Mouse (Mus musculus): ENCODE data around the gene Olfr462. TPM values are rescaled to one million over a fixed set of nuclear protein-coding genes. Genes with fewer than 3 reads are reported as not detected.

The Olfr462 gene
- polyA plus RNA-seq (2012; rRNA removed), result not detected in 2 replicates

DNA sequence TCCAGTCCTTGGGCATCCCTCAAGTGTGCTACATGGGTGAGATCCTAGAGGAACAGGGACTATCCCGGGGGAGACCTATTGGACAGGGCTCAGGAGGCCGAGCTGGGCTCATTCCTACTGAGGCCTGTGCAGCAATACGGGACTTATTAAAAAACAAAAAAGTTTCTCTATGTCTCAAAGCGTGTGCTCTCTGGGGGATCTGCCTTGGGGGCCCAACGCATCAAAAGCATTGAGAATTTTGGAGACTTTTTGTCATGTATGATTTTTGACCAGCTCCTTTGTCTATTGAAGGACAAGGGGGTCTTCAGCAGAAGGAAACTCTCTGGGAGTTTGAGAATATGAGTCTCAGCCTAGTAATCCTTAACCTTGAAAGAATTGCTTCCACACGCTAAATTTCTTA is at the start of gene Olfr462:
Olfr462 (minus strand) TSS at position 101 of the 400 bp plus-strand sequence.
- Histone ChIP-seq H3K4me3 (ENCODE audit: low read depth, low read length) (no peak within 1 kb of the TSS), H3K4me1 (ENCODE audit: control insufficient read depth, insufficient read depth, insufficient read length, low read length) (no peaks in the 10 kb centered on the region), H3K36me3 (ENCODE audit: control insufficient read depth, insufficient read depth, low read length) (no peaks in the 10 kb centered on the region), H3K27me3 (ENCODE audit: control insufficient read depth, insufficient read depth, low read length) (no peaks in the 10 kb centered on the region), H3K27ac (ENCODE audit: insufficient read depth, low read depth, low read length) (no peak within 1 kb of the TSS)
- TF ChIP-seq CTCF (IDR thresholded peaks at IDR 0.05; ENCODE audit: extremely low read depth, insufficient read length, insufficient replicate concordance, low read depth, low read length), result no peak
- no peak for TF ChIP-seq POLR2A (IDR thresholded peaks at IDR 0.05; ENCODE audit: low read depth, low read length)
- 85% methylated on average over 6 of the region's 6 CpGs for WGBS

DNA sequence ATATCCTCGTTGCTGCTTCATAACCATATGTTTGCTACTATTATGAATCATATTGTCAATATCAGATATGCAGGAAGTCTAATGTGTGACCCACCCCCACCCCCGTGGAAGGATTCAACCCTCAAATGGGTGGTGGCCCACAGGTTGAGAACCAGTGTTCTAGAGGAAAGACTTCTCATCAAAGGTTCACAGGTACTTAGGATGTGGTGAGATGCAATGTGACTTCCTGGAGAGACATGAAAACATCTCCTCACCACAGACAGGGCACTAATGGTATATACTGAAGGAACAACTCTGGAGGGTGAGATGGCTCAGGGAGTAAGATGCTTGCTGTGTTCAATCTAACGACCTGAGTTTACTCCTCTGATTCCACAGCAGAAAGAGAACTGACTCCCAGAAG is 43.4 kb upstream of the Olfr462 start:
- Histone ChIP-seq H3K27me3 (ENCODE audit: control insufficient read depth, insufficient read depth, low read length) (no peaks in the 10 kb centered on the region), H3K27ac (ENCODE audit: insufficient read depth, low read depth, low read length) (no peak overlapping the region), H3K4me3 (ENCODE audit: low read depth, low read length) (no peak overlapping the region), H3K36me3 (ENCODE audit: control insufficient read depth, insufficient read depth, low read length) (no peaks in the 10 kb centered on the region), H3K4me1 (ENCODE audit: control insufficient read depth, insufficient read depth, insufficient read length, low read length) (no peaks in the 10 kb centered on the region)
- 47% methylated on average over 3 of the region's 3 CpGs for WGBS
- TF ChIP-seq CTCF (IDR thresholded peaks at IDR 0.05; ENCODE audit: extremely low read depth, insufficient read length, insufficient replicate concordance, low read depth, low read length) (no peak), POLR2A (IDR thresholded peaks at IDR 0.05; ENCODE audit: low read depth, low read length) (no peak)

DNA sequence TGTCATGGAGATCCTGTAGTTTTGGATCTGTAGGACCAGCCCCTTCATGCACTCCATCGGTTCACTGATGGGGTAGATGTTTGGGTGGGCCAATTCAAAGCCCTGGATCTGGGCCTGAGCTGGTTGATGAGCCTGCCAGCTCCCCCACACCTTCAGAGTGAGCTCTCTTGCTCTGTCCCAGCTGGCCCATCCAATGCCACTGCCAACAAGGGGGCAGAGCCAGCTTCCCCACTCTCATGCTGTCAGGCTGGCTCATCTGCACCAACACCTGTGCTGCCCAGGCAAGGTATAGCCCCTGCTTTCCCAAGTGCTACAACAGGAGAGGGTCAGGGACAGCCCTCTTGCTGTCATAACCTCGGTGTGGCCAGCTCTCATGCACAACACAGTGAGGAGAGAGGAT is 41.7 kb upstream of the Olfr462 start:
- no peak overlapping the region for H3K4me3 ChIP-seq (ENCODE audit: low read depth, low read length)
- 66% methylated on average over 2 of the region's 2 CpGs for WGBS
- no peaks in the 10 kb centered on the region for H3K4me1 ChIP-seq (ENCODE audit: control insufficient read depth, insufficient read depth, insufficient read length, low read length)
- TF ChIP-seq POLR2A (IDR thresholded peaks at IDR 0.05; ENCODE audit: low read depth, low read length) (no peak), CTCF (IDR thresholded peaks at IDR 0.05; ENCODE audit: extremely low read depth, insufficient read length, insufficient replicate concordance, low read depth, low read length) (no peak)
- no peaks in the 10 kb centered on the region for H3K36me3 ChIP-seq (ENCODE audit: control insufficient read depth, insufficient read depth, low read length)
- H3K27me3 ChIP-seq (ENCODE audit: control insufficient read depth, insufficient read depth, low read length), result no peaks in the 10 kb centered on the region
- H3K27ac ChIP-seq (ENCODE audit: insufficient read depth, low read depth, low read length), result no peak overlapping the region

DNA sequence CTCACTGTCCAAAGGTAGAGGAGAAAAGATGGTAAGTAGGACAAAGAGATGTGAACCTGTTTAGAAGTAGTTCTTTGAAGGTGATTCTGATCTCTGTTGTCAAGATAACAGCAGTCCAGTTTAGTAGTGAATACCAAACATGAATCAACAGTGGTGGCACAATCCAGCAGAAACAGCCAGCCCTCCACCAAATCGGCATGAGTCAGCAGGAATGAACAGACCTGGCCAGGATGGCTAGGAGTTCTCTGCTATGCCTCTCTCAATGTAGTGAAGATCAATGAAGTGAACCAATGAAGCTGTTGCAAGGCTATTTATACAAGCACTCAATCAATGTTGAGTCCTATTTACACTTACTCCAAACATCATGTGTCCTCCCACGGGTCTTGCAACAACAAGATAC is 38.3 kb upstream of the Olfr462 start:
- Histone ChIP-seq H3K27me3 (ENCODE audit: control insufficient read depth, insufficient read depth, low read length) (no peaks in the 10 kb centered on the region), H3K4me1 (ENCODE audit: control insufficient read depth, insufficient read depth, insufficient read length, low read length) (no peaks in the 10 kb centered on the region), H3K27ac (ENCODE audit: insufficient read depth, low read depth, low read length) (no peak overlapping the region), H3K36me3 (ENCODE audit: control insufficient read depth, insufficient read depth, low read length) (no peaks in the 10 kb centered on the region), H3K4me3 (ENCODE audit: low read depth, low read length) (no peak overlapping the region)
- 86% methylated on average over 2 of the region's 2 CpGs for WGBS
- TF ChIP-seq CTCF (IDR thresholded peaks at IDR 0.05; ENCODE audit: extremely low read depth, insufficient read length, insufficient replicate concordance, low read depth, low read length) (no peak), POLR2A (IDR thresholded peaks at IDR 0.05; ENCODE audit: low read depth, low read length) (no peak)

DNA sequence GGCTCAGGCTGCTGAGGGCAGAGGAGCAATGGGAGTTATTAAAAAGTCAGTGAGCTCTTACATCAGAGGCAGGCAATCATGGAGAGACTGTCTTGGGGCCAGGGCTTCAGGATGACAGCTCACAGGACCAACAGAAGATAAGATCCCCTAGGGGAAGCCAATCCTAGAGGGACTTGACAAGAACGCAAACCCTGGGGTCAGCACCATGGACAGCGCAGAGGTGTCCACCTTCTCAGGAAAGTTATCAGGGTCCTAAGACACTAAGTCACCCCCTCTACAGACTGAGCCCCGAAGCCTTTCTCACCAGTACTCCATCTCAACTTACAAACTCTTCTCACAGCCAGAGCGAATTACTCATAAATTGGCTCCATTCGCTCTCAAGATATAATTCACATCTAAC is 28.9 kb upstream of the Olfr462 start, which contains the start of gene Olfr464:
Olfr464 (minus strand) TSS at position 2 of the 400 bp plus-strand sequence.
- H3K27me3 ChIP-seq (ENCODE audit: control insufficient read depth, insufficient read depth, low read length), result no peaks in the 10 kb centered on the region
- TF ChIP-seq CTCF (IDR thresholded peaks at IDR 0.05; ENCODE audit: extremely low read depth, insufficient read length, insufficient replicate concordance, low read depth, low read length), result no peak
- TF ChIP-seq POLR2A (IDR thresholded peaks at IDR 0.05; ENCODE audit: low read depth, low read length), result no peak
- no peak within 1 kb of the TSS for H3K4me3 ChIP-seq (ENCODE audit: low read depth, low read length)
- 35% methylated on average over 5 of the region's 5 CpGs for WGBS
- no peaks in the 10 kb centered on the region for H3K4me1 ChIP-seq (ENCODE audit: control insufficient read depth, insufficient read depth, insufficient read length, low read length)
- H3K27ac ChIP-seq (ENCODE audit: insufficient read depth, low read depth, low read length), result no peak within 1 kb of the TSS
- no peaks in the 10 kb centered on the region for H3K36me3 ChIP-seq (ENCODE audit: control insufficient read depth, insufficient read depth, low read length)

DNA sequence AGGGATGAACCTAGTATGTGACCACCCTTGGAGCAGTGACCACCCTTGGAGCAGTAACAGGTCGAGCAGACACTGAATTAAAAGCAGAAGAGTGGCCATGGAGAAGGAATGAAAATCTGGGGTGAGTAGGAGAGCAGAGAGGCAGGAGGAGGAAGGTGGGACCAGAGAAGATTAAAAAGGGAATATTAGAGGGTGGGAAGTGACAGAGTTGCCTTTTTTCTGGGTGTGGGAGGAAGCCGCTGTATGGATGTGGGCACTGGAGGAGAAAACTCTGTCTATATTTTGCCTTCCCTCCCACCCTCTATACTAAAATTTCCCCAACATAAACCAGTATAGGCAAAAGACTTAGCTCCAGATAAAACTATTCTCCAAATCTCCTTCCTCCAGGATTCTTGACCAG is 28.2 kb upstream of the Olfr462 start:
- no peaks in the 10 kb centered on the region for H3K36me3 ChIP-seq (ENCODE audit: control insufficient read depth, insufficient read depth, low read length)
- H3K4me1 ChIP-seq (ENCODE audit: control insufficient read depth, insufficient read depth, insufficient read length, low read length), result no peaks in the 10 kb centered on the region
- WGBS, result 62% methylated on average over 2 of the region's 2 CpGs
- no peak overlapping the region for H3K27ac ChIP-seq (ENCODE audit: insufficient read depth, low read depth, low read length)
- no peak for TF ChIP-seq POLR2A (IDR thresholded peaks at IDR 0.05; ENCODE audit: low read depth, low read length)
- no peak for TF ChIP-seq CTCF (IDR thresholded peaks at IDR 0.05; ENCODE audit: extremely low read depth, insufficient read length, insufficient replicate concordance, low read depth, low read length)
- H3K27me3 ChIP-seq (ENCODE audit: control insufficient read depth, insufficient read depth, low read length), result no peaks in the 10 kb centered on the region
- H3K4me3 ChIP-seq (ENCODE audit: low read depth, low read length), result no peak overlapping the region

DNA sequence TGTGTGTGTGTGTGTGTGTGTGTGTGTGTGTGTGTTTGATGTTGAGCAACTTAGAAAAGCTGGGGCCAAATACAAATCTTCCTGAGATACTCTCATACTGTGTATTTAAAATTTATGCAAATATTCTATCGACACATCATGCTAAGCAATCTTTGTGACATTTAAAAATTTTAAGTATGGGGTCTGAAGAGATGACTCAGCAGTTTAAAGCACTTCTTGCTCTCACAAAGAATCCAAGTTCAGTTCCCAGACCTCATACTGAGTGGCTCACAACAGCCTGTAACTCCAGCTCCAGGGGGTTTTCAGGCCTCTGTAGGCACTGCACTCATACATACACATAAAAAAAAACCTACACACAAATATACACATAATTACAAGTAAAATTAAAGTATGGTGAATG is 23.9 kb upstream of the Olfr462 start:
- Histone ChIP-seq H3K4me3 (ENCODE audit: low read depth, low read length) (no peak overlapping the region), H3K27ac (ENCODE audit: insufficient read depth, low read depth, low read length) (no peak overlapping the region), H3K27me3 (ENCODE audit: control insufficient read depth, insufficient read depth, low read length) (no peaks in the 10 kb centered on the region), H3K4me1 (ENCODE audit: control insufficient read depth, insufficient read depth, insufficient read length, low read length) (no peaks in the 10 kb centered on the region), H3K36me3 (ENCODE audit: control insufficient read depth, insufficient read depth, low read length) (no peaks in the 10 kb centered on the region)
- no peak for TF ChIP-seq CTCF (IDR thresholded peaks at IDR 0.05; ENCODE audit: extremely low read depth, insufficient read length, insufficient replicate concordance, low read depth, low read length)
- TF ChIP-seq POLR2A (IDR thresholded peaks at IDR 0.05; ENCODE audit: low read depth, low read length), result no peak
- WGBS, result 90% methylated on average over 1 of the region's 1 CpGs

DNA sequence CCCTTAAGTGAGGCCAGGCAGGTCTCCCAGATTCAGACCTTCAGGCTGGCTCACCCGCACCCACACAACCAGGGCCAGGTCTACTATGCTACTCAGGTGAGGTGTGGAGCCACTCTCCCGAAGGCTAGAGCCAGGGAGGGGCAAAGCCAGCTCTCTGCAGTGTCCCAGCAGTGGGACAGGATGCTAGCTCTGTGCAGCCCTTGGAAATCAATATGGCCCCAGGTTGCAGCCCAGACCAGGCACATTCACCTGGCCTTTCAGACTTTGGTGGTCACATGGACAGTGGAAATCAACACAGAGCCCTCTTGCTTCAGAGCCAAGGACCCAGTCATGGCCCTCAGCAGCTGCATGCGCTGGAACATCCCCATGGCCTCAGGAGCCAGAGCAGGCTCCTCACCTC is 12.3 kb upstream of the Olfr462 start:
- 73% methylated on average over 3 of the region's 3 CpGs for WGBS
- Histone ChIP-seq H3K27ac (ENCODE audit: insufficient read depth, low read depth, low read length) (no peak overlapping the region), H3K4me3 (ENCODE audit: low read depth, low read length) (no peak overlapping the region), H3K36me3 (ENCODE audit: control insufficient read depth, insufficient read depth, low read length) (no peaks in the 10 kb centered on the region), H3K4me1 (ENCODE audit: control insufficient read depth, insufficient read depth, insufficient read length, low read length) (no peaks in the 10 kb centered on the region), H3K27me3 (ENCODE audit: control insufficient read depth, insufficient read depth, low read length) (no peaks in the 10 kb centered on the region)
- TF ChIP-seq POLR2A (IDR thresholded peaks at IDR 0.05; ENCODE audit: low read depth, low read length), result no peak
- no peak for TF ChIP-seq CTCF (IDR thresholded peaks at IDR 0.05; ENCODE audit: extremely low read depth, insufficient read length, insufficient replicate concordance, low read depth, low read length)

Measured in small intestine, adult 2 months (tissue).